Mouse (Mus musculus) spleen, postnatal 10 days (tissue): Measurements from ENCODE around the gene Cfd.
A peak's percentile ranks its signal among the peaks of the same experiment; 100 is the strongest.

Experiments
- DNase-seq, 2 experiments: peaks; one replicate each; pipeline ENCODE4 v3.0.0; 2021 to 2022; ENCODE audit warnings: low spot score in 2 of 2

The Cfd gene

DNA sequence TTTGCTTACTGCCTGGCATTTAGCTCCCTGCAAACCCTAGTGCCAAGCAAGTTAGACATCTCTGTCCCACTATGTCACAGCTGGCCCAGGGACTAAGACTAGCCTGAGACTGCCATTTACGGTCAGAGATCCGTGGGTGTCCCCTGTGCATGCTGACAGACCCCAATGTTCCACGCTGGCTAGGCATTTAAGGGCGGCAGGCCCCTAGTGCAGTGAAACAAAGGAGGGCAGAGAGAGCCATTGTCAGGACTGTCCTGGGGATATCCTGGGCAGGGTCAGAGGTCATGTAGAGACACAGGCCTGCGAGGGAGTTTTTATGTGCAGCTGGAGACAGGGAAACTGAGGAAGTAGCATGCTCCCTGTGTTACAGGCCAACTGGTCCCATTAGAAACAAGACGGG, 43.2 kb downstream of the Cfd start:
- no peak for DNase-seq

DNA sequence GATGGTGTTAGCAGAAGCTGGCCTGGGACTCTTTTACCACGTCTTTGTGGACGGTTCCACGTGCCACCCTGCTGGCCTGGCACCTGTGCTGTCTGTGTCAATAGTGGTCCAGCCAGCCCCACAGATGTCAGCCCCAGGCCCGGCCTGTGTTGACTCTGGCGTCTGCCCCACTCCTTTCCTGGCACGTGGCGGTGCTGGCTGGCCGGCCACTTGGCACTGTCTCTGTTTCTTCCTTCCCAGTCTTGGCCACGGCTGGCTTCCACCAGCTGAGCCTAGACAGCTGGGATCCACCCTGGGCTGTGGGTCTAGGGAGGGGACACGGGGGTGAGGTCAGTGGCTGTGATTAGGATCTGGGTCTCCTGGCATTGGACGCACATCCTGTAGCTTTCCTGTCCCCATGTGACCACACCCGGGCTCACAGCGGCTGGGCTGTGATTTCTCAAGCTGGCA, 43.6 kb downstream of the Cfd start:
- peak in 1 of 2 experiments; percentile 50 for DNase-seq

DNA sequence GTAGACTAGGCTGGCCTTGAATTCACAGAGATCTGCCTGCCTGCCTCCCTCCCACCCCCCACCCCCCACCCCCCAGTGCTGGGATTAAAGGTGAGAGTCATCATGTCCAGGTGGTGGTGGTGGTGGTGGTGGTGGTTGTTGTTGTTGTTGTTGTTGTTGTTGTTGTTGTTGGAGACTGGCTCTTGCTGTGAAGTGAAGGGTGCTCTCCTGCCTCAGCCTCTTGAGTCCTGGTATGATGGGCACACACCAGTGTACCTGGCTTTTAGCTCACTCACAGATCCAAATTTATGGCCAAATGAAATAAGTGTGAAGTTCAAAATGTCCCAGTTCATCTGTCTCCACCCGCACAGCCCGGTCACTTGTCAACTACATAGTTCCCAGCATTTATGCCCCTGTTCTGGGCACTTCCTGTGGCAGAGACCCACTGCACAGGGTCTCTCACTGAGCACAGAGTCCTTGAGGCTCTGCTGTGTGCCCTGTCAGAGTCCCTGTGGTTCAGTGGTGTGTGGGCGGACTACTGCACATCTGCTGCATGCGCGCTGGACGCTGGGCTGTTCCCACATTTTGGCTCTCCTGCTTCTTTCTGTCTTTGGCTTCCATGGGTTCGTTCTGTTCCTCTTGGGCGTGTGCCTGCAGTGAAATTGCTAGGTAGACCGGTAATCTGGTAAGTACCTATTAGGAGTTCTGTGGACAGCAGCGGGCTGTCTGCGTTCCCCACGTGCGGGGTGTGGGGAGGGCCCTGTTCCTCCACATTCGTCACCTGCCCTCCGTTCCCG, 44.3 kb downstream of the Cfd start:
- DNase-seq, result no peak

DNA sequence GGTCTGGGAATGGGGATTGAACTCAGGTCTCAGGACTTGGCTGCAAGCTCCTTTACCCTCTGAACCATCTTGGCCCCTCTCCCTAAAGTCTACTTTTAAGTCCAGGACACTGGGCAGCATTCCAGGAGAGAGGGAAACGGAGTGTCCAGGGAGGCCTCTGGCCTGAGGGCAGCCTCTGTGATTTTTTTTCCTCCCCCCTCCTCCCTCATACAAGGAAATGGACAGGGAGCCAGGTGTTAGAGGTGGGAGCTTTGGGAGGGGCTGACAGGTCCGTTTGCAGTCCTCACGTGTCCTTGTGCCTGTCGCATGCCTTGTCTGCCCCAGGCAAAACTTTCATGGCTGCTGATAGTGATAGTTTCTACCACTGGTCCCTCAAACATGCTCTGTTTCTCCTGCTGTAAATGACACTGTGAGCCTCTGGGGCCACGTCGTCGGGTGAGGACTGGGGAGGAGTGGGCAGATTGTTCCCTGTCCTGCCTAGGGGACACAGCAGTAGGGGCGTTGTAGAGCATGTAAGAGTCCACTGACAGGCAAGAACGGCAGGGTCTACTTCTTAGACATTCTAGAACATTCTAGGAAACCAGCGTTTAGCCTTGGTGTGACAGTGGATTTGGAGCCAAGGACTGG, 45.7 kb downstream of the Cfd start:
- DNase-seq, result no peak

DNA sequence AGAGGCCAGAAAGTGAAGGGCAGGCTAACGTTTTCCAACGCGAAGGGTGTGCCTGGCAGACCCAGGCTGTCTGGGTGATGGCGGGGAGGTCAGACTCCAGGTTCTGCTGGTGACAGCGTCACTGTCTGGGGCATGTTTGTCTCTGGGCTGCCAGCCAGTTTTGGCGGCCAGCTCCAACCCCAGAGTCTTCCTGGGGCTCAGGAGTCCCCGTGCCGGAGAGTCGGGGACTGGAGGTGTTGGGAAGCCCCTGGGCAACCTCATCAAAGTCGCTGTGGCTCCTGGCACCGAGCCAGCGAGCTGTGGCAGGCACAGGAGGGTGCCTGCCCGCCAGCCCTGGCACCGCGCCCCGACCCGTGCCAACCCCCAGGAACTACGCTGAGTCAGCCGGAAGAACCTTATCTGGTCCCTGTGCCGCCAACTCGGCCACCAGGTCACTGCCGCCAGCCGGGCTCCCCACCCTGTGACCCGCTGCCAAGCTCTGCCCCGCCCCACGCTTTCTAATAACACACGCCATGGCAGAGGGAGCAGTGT, 46.3 kb downstream of the Cfd start:
- peak; percentile 89 to 92 for DNase-seq

DNA sequence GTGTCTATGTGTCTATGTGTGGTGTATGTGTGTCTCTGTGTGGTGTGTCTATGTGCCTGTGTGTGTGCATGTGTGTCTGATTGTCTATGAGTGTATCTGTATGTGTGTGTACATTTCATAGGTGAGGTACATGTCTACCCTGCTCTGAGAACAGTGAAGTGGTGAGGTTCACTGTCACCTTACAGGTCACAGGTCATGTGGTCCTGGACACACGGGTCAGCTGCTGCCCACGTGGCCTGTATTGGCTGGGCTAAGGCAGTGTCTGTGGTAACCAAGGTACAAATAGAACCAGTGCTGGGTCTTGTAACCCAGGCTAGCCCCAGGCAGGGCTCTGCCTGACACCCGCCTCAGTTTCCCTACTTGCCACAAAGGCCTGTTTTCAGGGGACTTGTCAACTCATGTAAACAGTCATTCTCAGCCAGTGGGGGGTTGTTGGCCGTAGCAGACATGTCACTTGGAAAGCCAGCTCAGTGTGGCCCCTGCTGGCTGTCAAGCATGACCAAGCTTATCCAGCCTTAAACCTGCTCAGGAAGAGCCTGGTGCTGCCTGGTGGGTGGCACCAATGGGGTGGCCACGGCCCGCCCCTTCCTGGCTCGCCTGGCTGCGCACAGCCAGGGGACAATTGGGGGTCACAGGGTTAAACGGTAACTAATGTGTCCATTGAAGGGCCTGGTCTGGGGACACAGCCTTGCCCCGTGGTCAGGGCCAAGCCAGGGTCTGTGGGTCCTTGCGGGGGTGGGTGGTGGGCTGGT, 47.3 kb downstream of the Cfd start:
- DNase-seq, result peak in 1 of 2 experiments; percentile 48

DNA sequence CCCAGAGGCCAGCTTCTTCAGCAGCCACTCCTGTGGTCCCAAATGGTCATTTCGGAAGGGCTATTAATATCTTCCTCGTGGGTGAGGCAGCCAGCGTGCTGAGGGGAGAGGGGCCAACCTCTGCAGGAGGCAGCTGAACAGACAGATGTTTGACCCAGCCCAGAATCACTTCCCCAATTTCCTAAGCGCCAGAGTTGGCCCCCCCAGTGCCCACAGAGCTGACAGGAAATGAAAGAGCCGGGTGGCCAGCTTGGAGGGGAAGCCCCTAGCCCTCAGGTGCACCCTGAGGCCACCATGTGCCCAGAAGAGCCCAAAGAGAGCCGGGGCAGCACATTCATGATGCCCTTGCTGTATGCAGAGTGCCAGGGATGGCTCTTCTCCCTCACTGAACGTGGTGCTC, 50.1 kb downstream of the Cfd start:
- DNase-seq, result peak in 1 of 2 experiments; percentile 82
